Mouse (Mus musculus): Measurements from ENCODE around the gene Mmel1.

The Mmel1 gene

GRCm38 (mm10) chr4:154864961-154865760, 4.2 kb upstream of the Mmel1 start:
- DNase-seq: peak in 1 of 2 experiments; percentile 9

GRCm38 (mm10) chr4:154866391-154866790, 3.0 kb upstream of the Mmel1 start:
- DNase-seq: peak in 1 of 2 experiments; percentile 1

- DNase-seq: peak in 1 of 2 experiments; percentile 1
These were observed 2.1 kb upstream of the Mmel1 start for GRCm38 (mm10) chr4:154867257-154867656.

GRCm38 (mm10) chr4:154870721-154871120, 1.3 kb downstream of the Mmel1 start:
- DNase-seq: no peak

- no peak for DNase-seq
These were observed 2.4 kb downstream of the Mmel1 start for GRCm38 (mm10) chr4:154871757-154872251.

- DNase-seq: no peak
These were observed 3.8 kb downstream of the Mmel1 start for GRCm38 (mm10) chr4:154873186-154873585.

- DNase-seq: peak; percentile 89 to 91
These were observed 8.6 kb downstream of the Mmel1 start for GRCm38 (mm10) chr4:154877864-154878548.

- DNase-seq: no peak
These were observed 11.3 kb downstream of the Mmel1 start for GRCm38 (mm10) chr4:154880730-154881129.

- no peak for DNase-seq
These were observed 12.8 kb downstream of the Mmel1 start for GRCm38 (mm10) chr4:154882014-154882659.

GRCm38 (mm10) chr4:154885416-154885815, 16.0 kb downstream of the Mmel1 start:
- no peak for DNase-seq

GRCm38 (mm10) chr4:154886876-154887592, 17.6 kb downstream of the Mmel1 start:
- no peak for DNase-seq

- no peak for DNase-seq
These were observed 18.3 kb downstream of the Mmel1 start for GRCm38 (mm10) chr4:154887593-154888250.

- no peak for DNase-seq
These were observed 21.5 kb downstream of the Mmel1 start for GRCm38 (mm10) chr4:154890887-154891286.

- DNase-seq: no peak
These were observed 26.2 kb downstream of the Mmel1 start for GRCm38 (mm10) chr4:154895549-154895948.

GRCm38 (mm10) chr4:154897676-154898465, 28.5 kb downstream of the Mmel1 start:
- no peak for DNase-seq

- peak; percentile 61 to 74 for DNase-seq
These were observed 29.4 kb downstream of the Mmel1 start, which contains the start of gene Fam213b for GRCm38 (mm10) chr4:154898506-154899446. TSS of gene Fam213b (minus strand) at chr4:154899135.

- no peak for DNase-seq
These were observed 33.0 kb downstream of the Mmel1 start for GRCm38 (mm10) chr4:154902371-154902770.

GRCm38 (mm10) chr4:154904185-154905071, 35.0 kb downstream of the Mmel1 start:
- peak; percentile 82 to 88 for DNase-seq

- peak; percentile 64 to 65 for DNase-seq
These were observed 38.4 kb downstream of the Mmel1 start for GRCm38 (mm10) chr4:154907833-154908232.
